Mouse (Mus musculus) forebrain, embryonic 13.5 days (tissue): ENCODE data around the gene Lamb3. TPM values are rescaled to one million over a fixed set of nuclear protein-coding genes. Genes with fewer than 3 reads are reported as not detected.

ENCODE experiments used
- ATAC-seq: fragments of 200-750 bp; cut with Nextera tagmentation; 2 replicates; pipeline ENCODE4 v1.8.0; 2017
- H3K27ac ChIP-seq: fragments of 300-500 bp; sonication (generic); 2 replicates; pipeline ENCODE4 v1.5.1; 2015; ENCODE audit warnings: inconsistent platforms, mild to moderate bottlenecking, moderate library complexity
- H3K27me3 ChIP-seq: fragments of 300-500 bp; sonication (generic); 2 replicates; pipeline ENCODE4 v1.6.1; 2015; ENCODE audit warnings: mild to moderate bottlenecking, inconsistent platforms
- H3K36me3 ChIP-seq: fragments of 300-500 bp; sonication (generic); 2 replicates; pipeline ENCODE4 v1.6.1; 2015; ENCODE audit warnings: mild to moderate bottlenecking, inconsistent platforms; ENCODE audit not compliant: poor library complexity, severe bottlenecking
- H3K4me1 ChIP-seq: fragments of 300-500 bp; sonication (generic); 2 replicates; pipeline ENCODE4 v1.6.1; 2015; ENCODE audit warnings: inconsistent platforms
- H3K4me2 ChIP-seq: fragments of 300-500 bp; sonication (generic); 2 replicates; pipeline ENCODE4 v1.6.1; 2015; ENCODE audit warnings: inconsistent platforms, mild to moderate bottlenecking, moderate library complexity
- H3K4me3 ChIP-seq: fragments of 300-500 bp; sonication (generic); 2 replicates; pipeline ENCODE4 v1.5.1; 2015; ENCODE audit warnings: mild to moderate bottlenecking, inconsistent platforms
- H3K9ac ChIP-seq: fragments of 300-500 bp; sonication (generic); 2 replicates; pipeline ENCODE4 v1.6.1; 2015; ENCODE audit warnings: mild to moderate bottlenecking, inconsistent platforms
- H3K9me3 ChIP-seq: fragments of 300-500 bp; sonication (generic); replicated peaks from 2 replicates; pipeline ENCODE4 v1.6.1; 2016; ENCODE audit warnings: inconsistent platforms
- WGBS: fragments of 180-500 bp; shearing (Covaris S2); methylation state at CpG from one replicate; pipeline ENCODE4 v1.1.7; 2015; 5-methylcytosine and 5-hydroxymethylcytosine counted together
- polyA plus RNA-seq: library from polyadenylated mRNA; unstranded; fragments of >200 nt; fragmentation: Nextera tagmentation; extraction: Ambion mirVana; gene quantifications from 2 replicates; pipeline ENCODE4 v1.2.1, GENCODE M21; 2015

The Lamb3 gene
- polyA plus RNA-seq, 1 experiment from 2014 or later: 0.32 TPM

GRCm38 (mm10) chr1:193330172-193330571 lies 122.7 kb downstream of the Lamb3 start:
- H3K9ac ChIP-seq: 0 out of 2 replicates have a peak overlapping the region, but pooled peaks have one; percentile 35
- H3K4me3 ChIP-seq: no peak overlapping the region
- H3K27me3 ChIP-seq: no peaks in the 10 kb centered on the region
- WGBS: 24% methylated on average over 10 of the region's 10 CpGs
- H3K36me3 ChIP-seq: no peaks in the 10 kb centered on the region
- no peaks in the 10 kb centered on the region for H3K9me3 ChIP-seq
- no peak overlapping the region for H3K27ac ChIP-seq
- peaks cover 22% of the 10 kb centered on the region for H3K4me1 ChIP-seq
- 0 out of 2 replicates have a peak overlapping the region, but pooled peaks have one; percentile 24 for H3K4me2 ChIP-seq
- peak; percentile 95 for ATAC-seq

GRCm38 (mm10) chr1:193330626-193331025 lies 123.1 kb downstream of the Lamb3 start:
- Histone ChIP-seq H3K4me3 (no peak overlapping the region), H3K36me3 (no peaks in the 10 kb centered on the region), H3K4me1 (peaks cover 24% of the 10 kb centered on the region), H3K9ac (0 out of 2 replicates have a peak overlapping the region, but pooled peaks have one; percentile 35), H3K27me3 (no peaks in the 10 kb centered on the region), H3K4me2 (no peak overlapping the region), H3K9me3 (no peaks in the 10 kb centered on the region), H3K27ac (no peak overlapping the region)
- no peak for ATAC-seq
- WGBS: 74% methylated on average over 7 of the region's 7 CpGs

- Histone ChIP-seq H3K4me1 (peaks cover 25% of the 10 kb centered on the region), H3K4me3 (no peak overlapping the region), H3K27me3 (no peaks in the 10 kb centered on the region), H3K9me3 (no peaks in the 10 kb centered on the region), H3K4me2 (no peak overlapping the region), H3K9ac (no peak overlapping the region), H3K27ac (no peak overlapping the region), H3K36me3 (no peaks in the 10 kb centered on the region)
- no peak for ATAC-seq
- WGBS: 85% methylated on average over 13 of the region's 13 CpGs
Measured at GRCm38 (mm10) chr1:193332018-193332417, 124.5 kb downstream of the Lamb3 start.

- Histone ChIP-seq H3K4me1 (peaks cover 27% of the 10 kb centered on the region), H3K9me3 (no peaks in the 10 kb centered on the region), H3K36me3 (no peaks in the 10 kb centered on the region), H3K4me3 (no peak overlapping the region), H3K4me2 (no peak overlapping the region), H3K9ac (no peak overlapping the region), H3K27me3 (peaks cover 3% of the 10 kb centered on the region; the same call in 1 of the 2 replicates), H3K27ac (no peak overlapping the region)
- no peak for ATAC-seq
- 83% methylated on average over 1 of the region's 1 CpGs for WGBS
Measured at GRCm38 (mm10) chr1:193332671-193333070, 125.2 kb downstream of the Lamb3 start.

- 80% methylated on average over 3 of the region's 3 CpGs for WGBS
- ATAC-seq: no peak
- Histone ChIP-seq H3K4me2 (no peak overlapping the region), H3K4me1 (peaks cover 38% of the 10 kb centered on the region), H3K9me3 (no peaks in the 10 kb centered on the region), H3K36me3 (no peaks in the 10 kb centered on the region), H3K27me3 (peaks cover 3% of the 10 kb centered on the region; the same call in 1 of the 2 replicates), H3K27ac (no peak overlapping the region), H3K4me3 (no peak overlapping the region), H3K9ac (no peak overlapping the region)
Measured at GRCm38 (mm10) chr1:193333776-193334175, 126.3 kb downstream of the Lamb3 start.

- WGBS: 79% methylated on average over 6 of the region's 6 CpGs
- no peak overlapping the region for H3K4me3 ChIP-seq
Measured at GRCm38 (mm10) chr1:193334546-193334945, 127.0 kb downstream of the Lamb3 start.

GRCm38 (mm10) chr1:193336122-193337017 lies 128.9 kb downstream of the Lamb3 start:
- no peak overlapping the region for H3K4me3 ChIP-seq
- H3K4me1 ChIP-seq: peaks cover 29% of the 10 kb centered on the region
- H3K9ac ChIP-seq: no peak overlapping the region
- no peak for ATAC-seq
- WGBS: 83% methylated on average over 7 of the region's 7 CpGs
- no peak overlapping the region for H3K4me2 ChIP-seq
- H3K27me3 ChIP-seq: peaks cover 3% of the 10 kb centered on the region; the same call in 1 of the 2 replicates
- no peaks in the 10 kb centered on the region for H3K9me3 ChIP-seq
- no peak overlapping the region; the same call in 1 of the 2 replicates for H3K27ac ChIP-seq
- H3K36me3 ChIP-seq: no peaks in the 10 kb centered on the region

More at GRCm38 (mm10) chr1:193334546-193334945, 127.0 kb downstream of the Lamb3 start:
- Histone ChIP-seq H3K4me1 (peaks cover 40% of the 10 kb centered on the region), H3K27me3 (peaks cover 3% of the 10 kb centered on the region; the same call in 1 of the 2 replicates), H3K36me3 (no peaks in the 10 kb centered on the region), H3K9me3 (no peaks in the 10 kb centered on the region), H3K9ac (no peak overlapping the region), H3K4me2 (no peak overlapping the region), H3K27ac (no peak overlapping the region)
- no peak for ATAC-seq

GRCm38 (mm10) chr1:193337018-193337321 lies 129.5 kb downstream of the Lamb3 start:
- Histone ChIP-seq H3K4me3 (no peak overlapping the region), H3K4me2 (no peak overlapping the region), H3K27me3 (peaks cover 3% of the 10 kb centered on the region; the same call in 1 of the 2 replicates), H3K9ac (no peak overlapping the region), H3K4me1 (peaks cover 29% of the 10 kb centered on the region), H3K36me3 (no peaks in the 10 kb centered on the region), H3K9me3 (no peaks in the 10 kb centered on the region), H3K27ac (no peak overlapping the region; the same call in 1 of the 2 replicates)
- WGBS: 83% methylated on average over 9 of the region's 9 CpGs
- no peak for ATAC-seq

- H3K9me3 ChIP-seq: no peaks in the 10 kb centered on the region
- no peaks in the 10 kb centered on the region for H3K36me3 ChIP-seq
- H3K27me3 ChIP-seq: peaks cover 3% of the 10 kb centered on the region; the same call in 1 of the 2 replicates
- H3K27ac ChIP-seq: peak overlapping the region; percentile 70
- no peak overlapping the region for H3K9ac ChIP-seq
- no peak overlapping the region for H3K4me2 ChIP-seq
- peaks cover 29% of the 10 kb centered on the region for H3K4me1 ChIP-seq
- no peak overlapping the region for H3K4me3 ChIP-seq
- 61% methylated on average over 4 of the region's 4 CpGs for WGBS
- no peak for ATAC-seq
Measured at GRCm38 (mm10) chr1:193337787-193338310, 130.3 kb downstream of the Lamb3 start.

- WGBS: 76% methylated on average over 9 of the region's 9 CpGs
- Histone ChIP-seq H3K4me2 (no peak overlapping the region), H3K4me1 (peaks cover 29% of the 10 kb centered on the region), H3K27ac (peak overlapping the region; percentile 70), H3K36me3 (no peaks in the 10 kb centered on the region), H3K9me3 (no peaks in the 10 kb centered on the region), H3K4me3 (no peak overlapping the region), H3K9ac (peak overlapping the region; percentile 5; the same call in 1 of the 2 replicates), H3K27me3 (peaks cover 3% of the 10 kb centered on the region; the same call in 1 of the 2 replicates)
- ATAC-seq: peak; percentile 75
Measured at GRCm38 (mm10) chr1:193338363-193338995, 131.0 kb downstream of the Lamb3 start.

- 0 out of 2 replicates have a peak, but pooled peaks cover 9% of the 10 kb centered on the region for H3K36me3 ChIP-seq
- no peaks in the 10 kb centered on the region for H3K9me3 ChIP-seq
- no peak overlapping the region for H3K9ac ChIP-seq
- ATAC-seq: no peak
- no peak overlapping the region for H3K27ac ChIP-seq
- H3K4me2 ChIP-seq: no peak overlapping the region
- 91% methylated on average over 5 of the region's 5 CpGs for WGBS
- peaks cover 16% of the 10 kb centered on the region for H3K4me1 ChIP-seq
- H3K4me3 ChIP-seq: no peak overlapping the region
- H3K27me3 ChIP-seq: peaks cover 2% of the 10 kb centered on the region; the same call in 1 of the 2 replicates
Measured at GRCm38 (mm10) chr1:193342198-193342946, 134.9 kb downstream of the Lamb3 start.
